Mouse (Mus musculus): ENCODE results near the gene Arpp19.
A peak's percentile ranks its signal among the peaks of the same experiment; 100 is the strongest.

DNA sequence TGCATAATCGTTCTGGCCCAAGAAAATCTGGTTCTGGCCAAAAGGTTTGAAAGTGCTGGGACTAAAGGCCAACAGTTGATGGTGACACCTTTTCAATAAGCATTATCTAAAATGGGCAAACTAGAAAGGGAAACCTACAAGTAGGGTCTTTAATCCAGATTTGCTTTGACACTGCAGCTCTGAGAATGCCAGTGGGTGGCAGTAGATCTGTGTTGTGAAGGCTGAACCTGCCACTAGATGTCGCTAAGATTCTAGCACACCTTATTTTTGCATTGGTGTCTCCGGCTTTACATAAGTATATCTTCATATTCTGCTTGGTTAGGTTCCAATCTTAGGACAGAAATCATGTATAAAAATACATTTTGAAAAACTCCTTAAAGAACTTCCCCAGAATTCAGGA, 12.6 kb downstream of the Arpp19 start:
- TF ChIP-seq POLR2A (IDR thresholded peaks at IDR 0.05; ENCODE audit: extremely low read depth, insufficient read depth, low read length): no peak
- peak; percentile 98 for TF ChIP-seq CTCF (IDR thresholded peaks at IDR 0.05; ENCODE audit: extremely low read depth, insufficient read depth, low read length)

All from cortical plate, adult 2 months (tissue).